In the genomic region with DNA sequence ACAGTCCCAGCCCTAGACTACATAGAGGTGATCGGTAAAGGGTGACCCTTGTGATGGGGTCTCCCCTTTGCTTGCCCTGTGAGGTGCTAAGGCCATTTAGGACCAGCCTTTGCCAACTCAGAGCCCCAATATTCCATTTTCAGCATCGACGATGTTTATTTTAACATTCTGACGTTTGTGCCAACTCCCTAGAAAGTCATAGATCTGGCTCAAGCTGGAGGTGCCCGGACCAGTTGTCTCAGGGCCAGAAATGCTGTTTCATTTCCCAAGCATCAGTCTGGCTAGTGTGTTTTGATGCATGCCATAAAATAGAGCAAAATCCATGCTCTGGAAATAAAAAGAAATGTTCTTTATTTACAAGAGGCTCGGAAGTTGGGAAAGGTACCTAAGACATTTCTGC, we compare ENCODE assay signal across 23 mouse cellular contexts. TPM values are rescaled to one million over a fixed set of nuclear protein-coding genes. Genes with fewer than 3 reads are reported as not detected.
A peak's percentile ranks its signal among the peaks of the same experiment; 100 is the strongest.
DNase-seq lines count a peak whose midpoint lies in the region; TF ChIP-seq lines count a peak whose summit lies in the region.
"Had no signal": no experiment of that assay in that cellular context is flagged by ENCODE, and none has a peak within 500 bp of the region (broad histone marks: within the 10 kb centered on the region; RNA-seq: fewer than 3 reads in every experiment).

No protein-coding gene starts in this region.

- peaks cover 18% of the 10 kb centered on the region for H3K4me1 ChIP-seq in testis, adult 2 months (ENCODE audit: control insufficient read depth, insufficient read depth, low read length)

- no peak overlapping the region for H3K4me3 ChIP-seq in testis, adult 2 months (ENCODE audit: control insufficient read depth, low read depth, low read length)
- H3K4me3 ChIP-seq: forebrain, embryonic 12.5 days; hindbrain, embryonic 10.5 days; hindbrain, embryonic 15.5 days; left cerebral cortex, adult 2 months; limb, embryonic 12.5 days; megakaryocyte, embryonic 14.5 days; midbrain, embryonic 12.5 days; neural tube, embryonic 13.5 days had no signal

- H3K27ac ChIP-seq in testis, adult 2 months (ENCODE audit: control insufficient read depth, insufficient read depth, low read depth, low read length): 0 out of 2 replicates have a peak overlapping the region, but pooled peaks have one; percentile 13
- H3K27ac ChIP-seq: forebrain, embryonic 12.5 days; hindbrain, embryonic 10.5 days; hindbrain, embryonic 15.5 days; left cerebral cortex, adult 2 months; limb, embryonic 12.5 days; midbrain, embryonic 12.5 days; neural tube, embryonic 13.5 days; stomach, postnatal 0 days had no signal

- TF ChIP-seq POLR2A in testis, adult 2 months (IDR thresholded peaks at IDR 0.05; ENCODE audit: control insufficient read depth, low read depth, low read length): no peak

- no peaks in the 10 kb centered on the region for H3K27me3 ChIP-seq in testis, adult 2 months (ENCODE audit: control insufficient read depth, insufficient read depth, low read length)
- H3K27me3 ChIP-seq: CH12.LX; forebrain, embryonic 12.5 days; hindbrain, embryonic 15.5 days; limb, embryonic 12.5 days; megakaryocyte, embryonic 14.5 days; midbrain, embryonic 12.5 days; neural tube, embryonic 13.5 days had no signal

- H3K36me3 ChIP-seq in testis, adult 2 months (ENCODE audit: control insufficient read depth, insufficient read depth, low read length): no peaks in the 10 kb centered on the region
- H3K36me3 ChIP-seq: hindbrain, embryonic 15.5 days; neural tube, embryonic 13.5 days had no signal

- TF ChIP-seq CTCF in testis, adult 2 months (IDR thresholded peaks at IDR 0.05; ENCODE audit: control insufficient read depth, insufficient read depth, insufficient replicate concordance, low read depth, low read length): no peak

- DNase-seq in adrenal gland, postnatal 10 days: peak; percentile 42
- no peak for DNase-seq in adrenal gland, postnatal 25 days
- peak; percentile 45 to 48 for DNase-seq in cerebellum, postnatal 10 days
- no peak for DNase-seq in cerebellum, adult 9-11 months
- DNase-seq in testis, postnatal 14 days (ENCODE audit: low spot score): no peak
- no peak for DNase-seq in lung, postnatal 36 days
- DNase-seq: forebrain, postnatal 0 days; heart, postnatal 14 days; kidney, adult 11 months; kidney, postnatal 14 days; lung, postnatal 4 days; right cerebral cortex, postnatal 4 days had no signal

RNA-seq across cellular contexts. Expression of a gene that starts 5.7 kb away (rescaled TPM):
- total RNA-seq in adrenal gland, postnatal 10 days (2021): 10 to 100 TPM; 50.2 to 55.1 TPM
- 57.3 and 63.2 TPM in 2 replicates for total RNA-seq in adrenal gland, postnatal 25 days (2021)
- polyA plus RNA-seq in testis, adult 2 months (2012; rRNA removed): 30.1 and 30.4 TPM in 2 replicates

RNA-seq across cellular contexts. Expression of a gene that starts 5.8 kb away (rescaled TPM):
- 100 to 1,000 TPM; 118 to 119 TPM for total RNA-seq in adrenal gland, postnatal 10 days (2021)
- total RNA-seq in adrenal gland, postnatal 25 days (2021): 112 and 146 TPM in 2 replicates
- 210 and 246 TPM in 2 replicates for polyA plus RNA-seq in testis, adult 2 months (2012; rRNA removed)

Comparison
In these comparisons a context has a peak if more than half of its experiments do, and no peak if none do; other contexts are left out.
1. DNase-seq: peak in adrenal gland, postnatal 10 days (single experiment) and cerebellum, postnatal 10 days (2 of 2); none in adrenal gland, postnatal 25 days (single experiment), cerebellum, adult 9-11 months (single experiment), testis, postnatal 14 days (single experiment) and lung, postnatal 36 days (single experiment).